Mouse (Mus musculus) C2C12 (cell line): ENCODE data around the gene Krtap14. TPM values are rescaled to one million over a fixed set of nuclear protein-coding genes. Genes with fewer than 3 reads are reported as not detected.

ENCODE experiments used
- H3K27me3 ChIP-seq: one replicate; pipeline ENCODE4 v1.6.1; 2011; ENCODE audit not compliant: control insufficient read depth, insufficient read depth, insufficient read length
- H3K36me3 ChIP-seq: one replicate; pipeline ENCODE4 v1.6.1; 2011; ENCODE audit not compliant: control insufficient read depth, insufficient read depth
- H3K4me3 ChIP-seq: one replicate; pipeline ENCODE4 v1.5.1; 2011; ENCODE audit warnings: mild to moderate bottlenecking, control low read depth; ENCODE audit not compliant: poor library complexity, insufficient read depth, severe bottlenecking
- H3K79me2 ChIP-seq: one replicate; pipeline ENCODE4 v1.6.1; 2011; ENCODE audit not compliant: control insufficient read depth, insufficient read depth
- H3K79me3 ChIP-seq: one replicate; pipeline ENCODE4 v1.6.1; 2011; ENCODE audit warnings: low read depth, control low read depth
- H3ac ChIP-seq: one replicate; pipeline ENCODE3; 2011; ENCODE audit warnings: low read depth; ENCODE audit not compliant: control insufficient read depth, insufficient read length
- CEBPB ChIP-seq: IDR thresholded peaks from one replicate; pipeline ENCODE4 v1.6.1; 2011; ENCODE audit warnings: low read depth, mild to moderate bottlenecking, control low read depth, moderate library complexity
- CTCF ChIP-seq: IDR thresholded peaks from one replicate; pipeline ENCODE4 v1.5.1; 2011; ENCODE audit not compliant: control insufficient read depth, insufficient read depth, insufficient read length
- FOSL1 ChIP-seq: IDR thresholded peaks from one replicate; pipeline ENCODE4 v1.8.0; 2011; ENCODE audit warnings: mild to moderate bottlenecking, low read length; ENCODE audit not compliant: poor library complexity, insufficient read depth, severe bottlenecking
- MAX ChIP-seq: IDR thresholded peaks from one replicate; pipeline ENCODE4 v1.6.1; 2011; ENCODE audit warnings: mild to moderate bottlenecking, control low read depth
- MYOD1 ChIP-seq: IDR thresholded peaks from one replicate; pipeline ENCODE4 v1.6.1; 2011; ENCODE audit warnings: low read depth; ENCODE audit not compliant: control insufficient read depth, insufficient read length
- MYOG ChIP-seq: IDR thresholded peaks from one replicate; pipeline ENCODE4 v1.6.1; 2011; ENCODE audit not compliant: control insufficient read depth, insufficient read length; ENCODE audit errors: extremely low read depth
- USF1 ChIP-seq: IDR thresholded peaks from one replicate; pipeline ENCODE4 v1.6.1; 2011; ENCODE audit warnings: low read depth, mild to moderate bottlenecking, control low read depth, moderate library complexity
- polyA plus RNA-seq: library from polyadenylated mRNA; unstranded; fragments of >200 nt; fragmentation: generic; extraction: Trizol; gene quantifications from one replicate; pipeline ENCODE4 v1.2.1, GENCODE M21; 2012; ENCODE audit warnings: missing spikeins

Gene Krtap14
- polyA plus RNA-seq, 1 experiment = not detected

DNA sequence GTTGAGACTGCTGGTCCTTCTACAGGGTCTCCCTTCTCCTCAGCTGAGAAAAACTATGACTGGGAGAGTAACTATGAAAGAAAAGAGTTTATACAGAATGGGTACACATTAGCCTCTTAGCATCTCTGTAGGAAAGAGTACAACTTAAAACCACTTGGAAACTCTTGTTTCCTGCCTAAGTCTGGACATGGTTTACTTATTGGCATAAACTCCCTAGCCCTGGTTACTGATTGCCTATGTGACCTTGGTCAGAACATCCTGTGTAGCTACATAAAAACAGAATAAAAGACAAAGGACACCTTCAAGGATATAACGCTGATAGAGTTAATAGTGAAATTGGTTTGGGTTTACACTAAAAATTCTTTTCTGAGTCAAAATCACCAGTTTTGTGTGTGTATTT, 21.4 kb upstream of the Krtap14 start:
- no peaks in the 10 kb centered on the region for H3K79me2 ChIP-seq
- no peak overlapping the region for H3K4me3 ChIP-seq
- TF ChIP-seq USF1 (no peak), MYOD1 (no peak), MYOG (no peak), FOSL1 (no peak), CEBPB (no peak), MAX (no peak), CTCF (no peak)
- no peaks in the 10 kb centered on the region for H3K27me3 ChIP-seq
- H3ac ChIP-seq = no peak overlapping the region
- H3K79me3 ChIP-seq = no peaks in the 10 kb centered on the region
- H3K36me3 ChIP-seq = no peaks in the 10 kb centered on the region

DNA sequence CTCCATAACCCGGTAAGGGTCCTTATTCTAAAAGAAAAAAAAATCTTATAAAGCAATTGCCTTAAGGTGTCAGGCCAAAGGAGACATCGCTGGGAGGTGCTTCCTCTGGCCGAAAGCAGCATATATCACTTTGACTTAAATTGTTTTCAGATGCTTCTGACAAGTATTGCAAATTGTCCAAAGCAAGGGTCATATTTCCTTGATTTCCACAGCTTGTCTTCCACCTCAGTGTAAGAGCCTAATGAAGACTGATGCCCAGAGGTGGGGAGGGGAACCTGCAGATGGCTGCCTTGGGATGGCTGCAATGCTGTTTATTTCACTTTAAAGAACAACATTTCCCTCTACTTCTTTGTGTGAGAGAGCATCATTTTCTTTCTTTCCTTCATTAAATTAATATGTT, 1.0 kb upstream of the Krtap14 start:
- H3K79me3 ChIP-seq = no peaks in the 10 kb centered on the region
- H3K27me3 ChIP-seq = no peaks in the 10 kb centered on the region
- no peak overlapping the region for H3K4me3 ChIP-seq
- no peak overlapping the region for H3ac ChIP-seq
- H3K36me3 ChIP-seq = no peaks in the 10 kb centered on the region
- TF ChIP-seq CTCF (no peak), MYOG (no peak), MAX (no peak), FOSL1 (no peak), MYOD1 (no peak), CEBPB (no peak), USF1 (no peak)
- no peaks in the 10 kb centered on the region for H3K79me2 ChIP-seq

DNA sequence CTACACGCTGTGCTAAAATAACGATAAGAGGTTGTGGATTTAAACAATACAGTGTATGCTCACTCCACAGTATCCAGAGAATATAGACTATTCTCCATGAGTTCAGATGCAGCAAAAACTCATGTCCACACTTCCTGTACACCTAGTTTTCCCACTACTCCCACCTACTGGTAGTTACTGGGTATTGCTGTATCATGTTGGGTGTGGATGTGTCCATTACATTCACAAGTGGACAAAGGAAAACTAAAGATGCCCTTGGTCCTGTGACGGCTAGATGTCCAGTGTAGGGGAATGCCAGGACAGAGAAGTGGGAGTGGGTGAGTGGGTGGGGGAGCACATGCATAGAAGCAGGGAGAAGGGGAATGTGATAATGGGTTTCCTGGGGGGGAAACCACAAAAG, 2.2 kb downstream of the Krtap14 start:
- Histone ChIP-seq H3K79me2 (no peaks in the 10 kb centered on the region), H3K27me3 (no peaks in the 10 kb centered on the region), H3K36me3 (no peaks in the 10 kb centered on the region), H3ac (no peak overlapping the region), H3K4me3 (no peak overlapping the region), H3K79me3 (no peaks in the 10 kb centered on the region)
- no peak for TF ChIP-seq MYOD1
- TF ChIP-seq MYOG = no peak
- no peak for TF ChIP-seq FOSL1
- TF ChIP-seq USF1 = no peak
- no peak for TF ChIP-seq MAX
- no peak for TF ChIP-seq CEBPB
- no peak for TF ChIP-seq CTCF

DNA sequence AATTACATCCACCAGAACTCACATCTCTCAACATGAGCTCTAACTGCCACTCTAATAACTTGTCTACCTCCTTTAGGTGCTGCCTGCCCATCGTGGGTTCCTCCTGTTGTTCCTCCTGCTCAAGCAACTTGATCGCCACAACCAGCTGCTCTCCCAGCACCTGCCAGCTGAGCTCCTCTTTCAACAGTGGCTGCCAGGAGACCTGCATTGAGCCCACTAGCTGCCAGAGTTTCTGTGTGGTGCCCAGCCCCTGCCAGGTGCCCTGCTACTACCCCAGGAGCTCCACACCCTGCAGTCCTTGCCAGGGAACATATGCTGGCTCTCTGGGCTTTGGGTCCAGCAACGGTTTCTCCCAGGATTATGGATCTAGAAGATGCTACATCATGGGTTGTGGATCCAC, 5.9 kb downstream of the Krtap14 start, which contains the start of gene Krtap15:
Gene Krtap15, plus strand, starts transcription at position 150 of the 400 bp plus-strand sequence.
- Histone ChIP-seq H3K4me3 (no peak within 1 kb of the TSS), H3K79me2 (no peaks in the 10 kb centered on the region), H3ac (no peak within 1 kb of the TSS), H3K27me3 (no peaks in the 10 kb centered on the region), H3K36me3 (no peaks in the 10 kb centered on the region), H3K79me3 (no peaks in the 10 kb centered on the region)
- no peak for TF ChIP-seq MAX
- TF ChIP-seq MYOG = no peak
- TF ChIP-seq MYOD1 = no peak
- TF ChIP-seq CEBPB = no peak
- TF ChIP-seq FOSL1 = no peak
- no peak for TF ChIP-seq USF1
- no peak for TF ChIP-seq CTCF

DNA sequence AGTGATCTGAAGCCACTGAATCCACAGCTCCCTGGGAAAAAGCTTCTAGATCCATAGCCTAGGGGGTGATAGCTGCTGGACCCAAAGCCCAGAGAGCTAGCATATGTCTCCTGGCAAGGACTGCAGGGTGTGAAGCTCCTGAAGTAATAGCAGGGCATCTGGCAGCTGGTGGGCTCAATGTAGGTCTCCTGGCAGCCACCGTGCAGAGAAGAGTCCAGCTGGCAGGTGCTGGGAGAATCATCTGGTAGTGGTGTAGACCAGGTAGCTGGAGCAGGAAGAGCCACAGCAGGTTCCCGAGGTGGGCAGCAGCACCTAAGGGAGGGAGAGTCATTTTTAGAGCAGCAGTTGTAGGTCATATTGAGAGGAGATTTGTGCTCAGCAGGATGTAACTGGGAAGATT, 14.1 kb downstream of the Krtap14 start, which contains the start of gene Gm20741:
Gene Gm20741, minus strand, starts transcription at position 394 of the 400 bp plus-strand sequence.
- H3K79me2 ChIP-seq = no peaks in the 10 kb centered on the region
- H3K36me3 ChIP-seq = no peaks in the 10 kb centered on the region

DNA sequence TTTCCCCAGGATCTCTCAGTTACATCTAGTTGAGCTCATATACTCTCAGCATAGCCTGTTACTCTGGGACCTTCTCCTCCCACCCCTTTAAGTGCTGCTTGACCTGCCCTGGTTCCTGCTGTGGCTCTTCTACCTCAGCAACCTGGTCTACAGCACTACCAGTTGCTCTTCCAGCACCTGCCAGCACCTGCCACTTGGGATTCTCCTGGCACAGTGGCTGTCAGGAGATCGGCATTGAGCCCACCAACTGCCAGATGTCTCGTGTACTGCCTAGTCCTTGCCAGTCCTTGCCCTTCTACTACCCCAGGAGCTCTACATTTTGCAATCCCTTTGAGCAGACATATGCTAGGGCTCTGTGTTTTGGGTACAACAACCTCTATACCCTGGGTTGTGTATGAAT, 39.2 kb downstream of the Krtap14 start:
- no peak overlapping the region for H3K4me3 ChIP-seq
- H3K27me3 ChIP-seq = no peaks in the 10 kb centered on the region
- no peaks in the 10 kb centered on the region for H3K36me3 ChIP-seq
- H3K79me3 ChIP-seq = no peaks in the 10 kb centered on the region
- TF ChIP-seq CEBPB (no peak), USF1 (no peak), MYOG (no peak), MAX (no peak), MYOD1 (no peak), FOSL1 (no peak), CTCF (no peak)
- H3K79me2 ChIP-seq = no peaks in the 10 kb centered on the region
- no peak overlapping the region for H3ac ChIP-seq

More for the DNA sequence above, 14.1 kb downstream of the Krtap14 start, which contains the start of gene Gm20741:
- TF ChIP-seq CTCF = no peak
- no peak for TF ChIP-seq MYOG
- Histone ChIP-seq H3K79me3 (no peaks in the 10 kb centered on the region), H3K4me3 (no peak within 1 kb of the TSS), H3K27me3 (no peaks in the 10 kb centered on the region), H3ac (no peak within 1 kb of the TSS)
